In the genomic region with DNA sequence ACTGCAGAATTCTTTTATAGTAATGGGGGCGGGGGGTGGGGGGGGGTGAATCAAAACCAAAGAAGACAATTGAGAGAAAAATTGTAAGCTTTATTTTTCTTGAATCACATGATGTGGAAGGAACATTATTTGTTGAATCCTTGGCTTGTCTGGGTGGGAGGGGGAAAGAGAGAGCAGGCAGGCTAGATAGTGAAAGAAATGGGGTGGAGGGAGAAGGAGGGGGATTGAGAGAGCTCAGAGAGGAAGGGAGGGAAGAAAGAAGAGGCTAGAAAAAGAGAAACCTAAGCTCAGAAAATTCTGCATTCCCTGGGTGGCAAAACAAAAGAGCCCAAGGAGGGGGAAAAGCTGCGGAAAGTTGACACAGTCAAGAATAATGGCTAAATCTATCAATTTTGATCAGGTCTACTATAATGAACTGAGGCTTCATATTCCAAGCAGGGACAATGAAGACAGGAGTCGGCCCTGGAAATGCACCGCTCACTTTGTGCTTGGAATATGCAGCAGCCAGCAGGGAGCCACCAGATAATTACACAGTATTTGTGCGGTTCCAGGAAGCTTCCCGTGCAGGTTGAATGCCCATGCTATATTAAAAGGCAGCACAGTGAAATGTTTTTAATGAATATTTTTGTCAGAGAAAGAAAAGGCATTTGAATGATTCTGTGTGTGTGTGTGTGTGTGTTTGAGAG, we compare ENCODE assay signal across 15 mouse cellular contexts.
A peak's percentile ranks its signal among the peaks of the same experiment; 100 is the strongest.
DNase-seq lines count a peak whose midpoint lies in the region; ATAC-seq and TF ChIP-seq lines count a peak whose summit lies in the region.
"Had no signal": no experiment of that assay in that cellular context is flagged by ENCODE, and none has a peak within 500 bp of the region (broad histone marks: within the 10 kb centered on the region; RNA-seq: fewer than 3 reads in every experiment).

No protein-coding gene starts in this region.

- TF ChIP-seq EP300 in liver, postnatal 0 days (IDR thresholded peaks at IDR 0.05; ENCODE audit: low read depth) = no peak

- DNase-seq in neural tube, embryonic 11.5 days (ENCODE audit: low spot score) = peak; percentile 22
- no peak for DNase-seq in neural tube, embryonic 10.5 days (ENCODE audit: extremely low spot score, low spot score)
- DNase-seq in midbrain, embryonic 11.5 days (ENCODE audit: low spot score, missing footprints) = peak; percentile 92
- no peak for DNase-seq in testis, postnatal 10 days (ENCODE audit: low spot score)
- DNase-seq in cerebellum, adult 8-10 months = no peak
- DNase-seq in liver, postnatal 0 days = no peak
- no peak for DNase-seq in urinary bladder, postnatal 25 days (ENCODE audit: low spot score)
- DNase-seq: gastrocnemius, adult 2 months; kidney, adult 18-20 months; liver, embryonic 13.5 days; thymus, postnatal 4 days had no signal

- ATAC-seq in neural tube, embryonic 11.5 days (ENCODE audit: insufficient read depth, low FRiP score, low TSS enrichment) = peak; percentile 58; the same call in 1 of the 2 replicates
- peak; percentile 83 for ATAC-seq in forebrain, embryonic 15.5 days (replicated peaks)
- peak; percentile 75 for ATAC-seq in midbrain, embryonic 11.5 days (ENCODE audit: low FRiP score)
- no peak for ATAC-seq in liver, postnatal 0 days
- ATAC-seq: Patski had no signal

- H3K27me3 ChIP-seq in neural tube, embryonic 11.5 days (ENCODE audit: control insufficient read depth, insufficient read depth, low read length) = no peaks in the 10 kb centered on the region
- H3K27me3 ChIP-seq in forebrain, embryonic 15.5 days = no peaks in the 10 kb centered on the region
- no peaks in the 10 kb centered on the region for H3K27me3 ChIP-seq in midbrain, embryonic 11.5 days (ENCODE audit: control insufficient read depth, insufficient read depth, low read length)
- no peaks in the 10 kb centered on the region for H3K27me3 ChIP-seq in liver, postnatal 0 days (ENCODE audit: insufficient read depth, low read length)
- H3K27me3 ChIP-seq: embryonic facial prominence, embryonic 12.5 days; liver, embryonic 13.5 days; Patski had no signal

- whole genome bisulfite sequencing in neural tube, embryonic 11.5 days = 28% methylated on average over 6 of the region's 6 CpGs
- whole genome bisulfite sequencing in forebrain, embryonic 15.5 days = 8% methylated on average over 6 of the region's 6 CpGs
- 16% methylated on average over 6 of the region's 6 CpGs for WGBS in midbrain, embryonic 11.5 days
- WGBS in liver, postnatal 0 days (ENCODE audit: insufficient replicate concordance) = 66% methylated on average over 6 of the region's 6 CpGs

- peak overlapping the region; percentile 41; the same call in 1 of the 2 replicates for H3K9ac ChIP-seq in neural tube, embryonic 11.5 days (ENCODE audit: low read length)
- H3K9ac ChIP-seq in forebrain, embryonic 15.5 days (replicated peaks) = peak overlapping the region; percentile 43
- H3K9ac ChIP-seq in midbrain, embryonic 11.5 days (ENCODE audit: low read length) = no peak overlapping the region
- H3K9ac ChIP-seq in liver, postnatal 0 days (replicated peaks) = no peak overlapping the region
- H3K9ac ChIP-seq: embryonic facial prominence, embryonic 12.5 days; liver, embryonic 13.5 days had no signal

- no peaks in the 10 kb centered on the region for H3K36me3 ChIP-seq in neural tube, embryonic 11.5 days (ENCODE audit: control insufficient read depth, insufficient read depth, low read length)
- H3K36me3 ChIP-seq in forebrain, embryonic 15.5 days = no peaks in the 10 kb centered on the region
- no peaks in the 10 kb centered on the region for H3K36me3 ChIP-seq in midbrain, embryonic 11.5 days (ENCODE audit: control insufficient read depth, insufficient read depth, low read length)
- H3K36me3 ChIP-seq in liver, postnatal 0 days (replicated peaks; ENCODE audit: insufficient read depth, low read length) = no peaks in the 10 kb centered on the region
- H3K36me3 ChIP-seq: embryonic facial prominence, embryonic 12.5 days; liver, embryonic 13.5 days had no signal

- no peaks in the 10 kb centered on the region for H3K9me3 ChIP-seq in neural tube, embryonic 11.5 days (ENCODE audit: control insufficient read depth, low read length)
- H3K9me3 ChIP-seq in forebrain, embryonic 15.5 days = no peaks in the 10 kb centered on the region
- H3K9me3 ChIP-seq in midbrain, embryonic 11.5 days (ENCODE audit: control insufficient read depth, low read length) = no peaks in the 10 kb centered on the region
- H3K9me3 ChIP-seq in liver, postnatal 0 days (ENCODE audit: low read length) = no peaks in the 10 kb centered on the region
- H3K9me3 ChIP-seq: embryonic facial prominence, embryonic 12.5 days; liver, embryonic 13.5 days had no signal

- H3K4me1 ChIP-seq in neural tube, embryonic 11.5 days (ENCODE audit: control insufficient read depth, insufficient read depth, low read length) = peaks cover 11% of the 10 kb centered on the region
- peaks cover 35% of the 10 kb centered on the region for H3K4me1 ChIP-seq in forebrain, embryonic 15.5 days
- H3K4me1 ChIP-seq in midbrain, embryonic 11.5 days (ENCODE audit: control insufficient read depth, insufficient read depth, low read length) = peaks cover 17% of the 10 kb centered on the region
- no peaks in the 10 kb centered on the region for H3K4me1 ChIP-seq in liver, postnatal 0 days (ENCODE audit: insufficient read depth)
- H3K4me1 ChIP-seq: liver, embryonic 13.5 days had no signal

- H3K4me2 ChIP-seq in neural tube, embryonic 11.5 days (ENCODE audit: low read depth) = 0 out of 2 replicates have a peak overlapping the region, but pooled peaks have one; percentile 14
- peak overlapping the region; percentile 31 for H3K4me2 ChIP-seq in forebrain, embryonic 15.5 days (replicated peaks)
- H3K4me2 ChIP-seq in midbrain, embryonic 11.5 days = peak overlapping the region; percentile 1; the same call in 1 of the 2 replicates
- H3K4me2 ChIP-seq in liver, postnatal 0 days (ENCODE audit: low read depth, low read length) = no peak overlapping the region
- H3K4me2 ChIP-seq: embryonic facial prominence, embryonic 12.5 days; liver, embryonic 13.5 days had no signal

- no peak for TF ChIP-seq CTCF in liver, postnatal 0 days (IDR thresholded peaks at IDR 0.05; ENCODE audit: low read depth)

- no peak overlapping the region for H3K4me3 ChIP-seq in neural tube, embryonic 11.5 days (ENCODE audit: low read depth, low read length)
- H3K4me3 ChIP-seq in forebrain, embryonic 15.5 days = peak overlapping the region; percentile 18
- H3K4me3 ChIP-seq in midbrain, embryonic 11.5 days (ENCODE audit: low read depth, low read length) = no peak overlapping the region
- no peak overlapping the region for H3K4me3 ChIP-seq in liver, postnatal 0 days (ENCODE audit: low read depth, low read length)
- H3K4me3 ChIP-seq: embryonic facial prominence, embryonic 12.5 days; gastrocnemius, adult 2 months; liver, embryonic 13.5 days had no signal

- peak overlapping the region; percentile 45 for H3K27ac ChIP-seq in neural tube, embryonic 11.5 days (ENCODE audit: low read depth, low read length)
- H3K27ac ChIP-seq in forebrain, embryonic 15.5 days (replicated peaks) = peak overlapping the region; percentile 88
- peak overlapping the region; percentile 21; the same call in 1 of the 2 replicates for H3K27ac ChIP-seq in midbrain, embryonic 11.5 days (ENCODE audit: low read depth, low read length)
- no peak overlapping the region for H3K27ac ChIP-seq in liver, postnatal 0 days (ENCODE audit: low read depth)
- H3K27ac ChIP-seq: embryonic facial prominence, embryonic 12.5 days; gastrocnemius, adult 2 months; liver, embryonic 13.5 days; macrophage had no signal

Comparison
In these comparisons a context has a peak if more than half of its experiments do, and no peak if none do; other contexts are left out.
1. DNase-seq: peak in neural tube, embryonic 11.5 days (single experiment) and midbrain, embryonic 11.5 days (single experiment); none in neural tube, embryonic 10.5 days (single experiment), testis, postnatal 10 days (single experiment), cerebellum, adult 8-10 months (single experiment), liver, postnatal 0 days (single experiment) and urinary bladder, postnatal 25 days (single experiment).
2. H3K9ac ChIP-seq: peak in neural tube, embryonic 11.5 days (single experiment) and forebrain, embryonic 15.5 days (single experiment); none in midbrain, embryonic 11.5 days (single experiment) and liver, postnatal 0 days (single experiment).